Mouse (Mus musculus) hindbrain, embryonic 16.5 days (tissue): Measurements from ENCODE around the gene Adarb2. TPM values are rescaled to one million over a fixed set of nuclear protein-coding genes. Genes with fewer than 3 reads are reported as not detected.

Experiments
- ATAC-seq: fragments of 200-750 bp; cut with Nextera tagmentation; 2 replicates; pipeline ENCODE4 v1.8.0; 2017; ENCODE audit warnings: moderate TSS enrichment, moderate library complexity
- H3K27ac ChIP-seq: fragments of 300-500 bp; sonication (generic); 2 replicates; pipeline ENCODE4 v1.5.1; 2014; ENCODE audit warnings: low read depth, mild to moderate bottlenecking, control low read depth, low read length, moderate library complexity
- H3K27me3 ChIP-seq: fragments of 300-500 bp; sonication (generic); replicated peaks from 2 replicates; pipeline ENCODE4 v1.6.1; 2014; ENCODE audit warnings: low read length; ENCODE audit not compliant: control insufficient read depth, insufficient read depth
- H3K36me3 ChIP-seq: fragments of 300-500 bp; sonication (generic); 2 replicates; pipeline ENCODE4 v1.6.1; 2014; ENCODE audit warnings: mild to moderate bottlenecking, low read length, moderate library complexity, mixed read lengths; ENCODE audit not compliant: control insufficient read depth, insufficient read depth
- H3K4me1 ChIP-seq: fragments of 300-500 bp; sonication (generic); 2 replicates; pipeline ENCODE4 v1.6.1; 2014; ENCODE audit warnings: low read depth, low read length; ENCODE audit not compliant: control insufficient read depth, insufficient read depth
- H3K4me2 ChIP-seq: fragments of 300-500 bp; sonication (generic); 2 replicates; pipeline ENCODE4 v1.6.1; 2014; ENCODE audit warnings: mild to moderate bottlenecking, low read length, control low read depth, moderate library complexity
- H3K4me3 ChIP-seq: fragments of 300-500 bp; sonication (generic); 2 replicates; pipeline ENCODE4 v1.5.1; 2014; ENCODE audit warnings: mild to moderate bottlenecking, low read length, control low read depth, moderate library complexity
- H3K9ac ChIP-seq: fragments of 300-500 bp; sonication (generic); 2 replicates; pipeline ENCODE4 v1.6.1; 2014; ENCODE audit warnings: low read depth, mild to moderate bottlenecking, control low read depth, low read length, moderate library complexity
- H3K9me3 ChIP-seq: fragments of 300-500 bp; sonication (generic); 2 replicates; pipeline ENCODE4 v1.6.1; 2014; ENCODE audit warnings: mild to moderate bottlenecking, low read length, moderate library complexity; ENCODE audit not compliant: control insufficient read depth
- WGBS: fragments of 180-500 bp; shearing (Covaris S2); extraction: QIAGEN DNeasy Blood & Tissue Kit; methylation state at CpG from one replicate; pipeline ENCODE4 v1.1.7; 2014; 5-methylcytosine and 5-hydroxymethylcytosine counted together
- polyA plus RNA-seq: library from polyadenylated mRNA; unstranded; fragments of >200 nt; fragmentation: Nextera tagmentation; extraction: Ambion mirVana; gene quantifications from 2 replicates; pipeline ENCODE4 v1.2.1, GENCODE M21; 2015

Gene Adarb2
- polyA plus RNA-seq, 1 experiment from 2014 or later: 25.3 TPM

- Histone ChIP-seq H3K27ac (no peak overlapping the region), H3K27me3 (no peaks in the 10 kb centered on the region), H3K36me3 (no peaks in the 10 kb centered on the region), H3K4me2 (no peak overlapping the region), H3K9ac (no peak overlapping the region), H3K4me1 (no peaks in the 10 kb centered on the region), H3K4me3 (no peak overlapping the region), H3K9me3 (no peaks in the 10 kb centered on the region)
- no peak for ATAC-seq
- WGBS: 75% methylated on average over 6 of the region's 6 CpGs
These were observed 426.9 kb downstream of the Adarb2 start for GRCm38 (mm10) chr13:8629565-8629964.

GRCm38 (mm10) chr13:8631618-8632017 lies 429.0 kb downstream of the Adarb2 start:
- Histone ChIP-seq H3K36me3 (no peaks in the 10 kb centered on the region), H3K4me2 (no peak overlapping the region), H3K4me3 (no peak overlapping the region), H3K27me3 (no peaks in the 10 kb centered on the region), H3K9me3 (no peaks in the 10 kb centered on the region), H3K4me1 (no peaks in the 10 kb centered on the region), H3K9ac (no peak overlapping the region), H3K27ac (no peak overlapping the region)
- 88% methylated on average over 1 of the region's 1 CpGs for WGBS
- ATAC-seq: no peak

GRCm38 (mm10) chr13:8632072-8632471 lies 429.4 kb downstream of the Adarb2 start:
- WGBS: 56% methylated on average over 5 of the region's 5 CpGs
- Histone ChIP-seq H3K4me3 (no peak overlapping the region), H3K36me3 (no peaks in the 10 kb centered on the region), H3K27ac (no peak overlapping the region), H3K4me2 (no peak overlapping the region), H3K9ac (no peak overlapping the region), H3K27me3 (no peaks in the 10 kb centered on the region), H3K9me3 (no peaks in the 10 kb centered on the region), H3K4me1 (no peaks in the 10 kb centered on the region)
- no peak for ATAC-seq

GRCm38 (mm10) chr13:8633385-8634337 lies 431.0 kb downstream of the Adarb2 start:
- 72% methylated on average over 5 of the region's 5 CpGs for WGBS
- Histone ChIP-seq H3K27ac (no peak overlapping the region), H3K36me3 (no peaks in the 10 kb centered on the region), H3K4me1 (no peaks in the 10 kb centered on the region), H3K9ac (no peak overlapping the region), H3K27me3 (no peaks in the 10 kb centered on the region), H3K9me3 (no peaks in the 10 kb centered on the region), H3K4me3 (no peak overlapping the region), H3K4me2 (no peak overlapping the region)
- no peak for ATAC-seq

GRCm38 (mm10) chr13:8642084-8642483 lies 439.4 kb downstream of the Adarb2 start:
- H3K27me3 ChIP-seq: no peaks in the 10 kb centered on the region
- H3K4me3 ChIP-seq: no peak overlapping the region
- 75% methylated on average over 2 of the region's 2 CpGs for WGBS
- no peaks in the 10 kb centered on the region for H3K4me1 ChIP-seq
- H3K9me3 ChIP-seq: no peaks in the 10 kb centered on the region
- no peak overlapping the region for H3K4me2 ChIP-seq
- no peak for ATAC-seq
- no peak overlapping the region for H3K9ac ChIP-seq
- no peaks in the 10 kb centered on the region for H3K36me3 ChIP-seq
- no peak overlapping the region for H3K27ac ChIP-seq

GRCm38 (mm10) chr13:8643920-8644319 lies 441.3 kb downstream of the Adarb2 start:
- no peaks in the 10 kb centered on the region for H3K4me1 ChIP-seq
- H3K27ac ChIP-seq: no peak overlapping the region
- H3K9me3 ChIP-seq: no peaks in the 10 kb centered on the region
- H3K4me2 ChIP-seq: no peak overlapping the region
- no peaks in the 10 kb centered on the region for H3K36me3 ChIP-seq
- H3K9ac ChIP-seq: no peak overlapping the region
- 82% methylated on average over 3 of the region's 3 CpGs for WGBS
- no peak overlapping the region for H3K4me3 ChIP-seq
- H3K27me3 ChIP-seq: no peaks in the 10 kb centered on the region
- no peak for ATAC-seq

GRCm38 (mm10) chr13:8644805-8645679 lies 442.4 kb downstream of the Adarb2 start:
- H3K9me3 ChIP-seq: no peaks in the 10 kb centered on the region
- no peaks in the 10 kb centered on the region for H3K36me3 ChIP-seq
- H3K4me3 ChIP-seq: no peak overlapping the region
- H3K9ac ChIP-seq: no peak overlapping the region
- H3K4me2 ChIP-seq: no peak overlapping the region
- 81% methylated on average over 9 of the region's 9 CpGs for WGBS
- ATAC-seq: no peak
- no peak overlapping the region for H3K27ac ChIP-seq
- H3K27me3 ChIP-seq: no peaks in the 10 kb centered on the region
- H3K4me1 ChIP-seq: no peaks in the 10 kb centered on the region

- H3K4me2 ChIP-seq: no peak overlapping the region
- no peak overlapping the region for H3K9ac ChIP-seq
- H3K36me3 ChIP-seq: no peaks in the 10 kb centered on the region
- ATAC-seq: no peak
- H3K27ac ChIP-seq: no peak overlapping the region
- H3K4me1 ChIP-seq: no peaks in the 10 kb centered on the region
- no peak overlapping the region for H3K4me3 ChIP-seq
- H3K27me3 ChIP-seq: no peaks in the 10 kb centered on the region
- 56% methylated on average over 2 of the region's 2 CpGs for WGBS
- no peaks in the 10 kb centered on the region for H3K9me3 ChIP-seq
These were observed 446.6 kb downstream of the Adarb2 start for GRCm38 (mm10) chr13:8649261-8649660.

- no peak overlapping the region for H3K4me3 ChIP-seq
- no peak overlapping the region for H3K4me2 ChIP-seq
- WGBS: 67% methylated on average over 9 of the region's 9 CpGs
- H3K27me3 ChIP-seq: no peaks in the 10 kb centered on the region
- H3K9me3 ChIP-seq: no peaks in the 10 kb centered on the region
- no peaks in the 10 kb centered on the region for H3K36me3 ChIP-seq
- peak; percentile 80 for ATAC-seq
- H3K27ac ChIP-seq: no peak overlapping the region
- no peak overlapping the region for H3K9ac ChIP-seq
- no peaks in the 10 kb centered on the region for H3K4me1 ChIP-seq
These were observed 462.1 kb downstream of the Adarb2 start for GRCm38 (mm10) chr13:8664615-8665240.
